Mouse (Mus musculus): ENCODE data around the gene Slc24a2. TPM values are rescaled to one million over a fixed set of nuclear protein-coding genes. Genes with fewer than 3 reads are reported as not detected.

Slc24a2 gene
- polyA plus RNA-seq (2012; rRNA removed) = not detected in 2 replicates

DNA sequence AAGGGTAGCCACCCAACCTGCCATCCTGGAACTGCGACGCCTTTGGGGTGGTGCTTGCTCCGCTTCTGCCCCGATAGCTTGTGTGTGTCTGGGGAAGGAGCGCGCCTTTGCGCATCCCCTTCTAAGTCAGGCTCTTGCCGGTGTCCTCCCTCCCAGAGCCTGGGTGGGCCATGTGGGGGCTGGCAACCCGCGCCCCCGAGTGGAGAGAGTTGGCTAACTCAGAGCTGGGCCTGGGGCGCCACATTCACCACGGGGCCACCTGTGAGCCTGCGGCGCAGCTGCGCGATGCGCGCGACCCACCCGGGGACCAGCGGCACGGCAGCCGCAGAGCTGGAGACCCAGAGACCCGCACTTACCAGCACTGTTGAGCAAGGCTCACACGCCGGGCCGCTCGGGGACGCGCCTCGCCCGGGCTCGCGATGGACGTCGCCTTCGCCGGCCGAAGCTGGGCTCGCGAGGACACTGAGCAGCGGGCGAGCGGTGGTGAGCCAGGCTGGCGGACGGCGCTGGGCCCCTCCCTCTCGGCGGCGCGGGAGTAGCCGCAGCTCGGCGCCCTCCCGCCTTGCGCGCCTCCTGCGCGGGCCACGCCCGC lies at the start of gene Slc24a2:
Slc24a2 (minus strand) TSS at position 518 of the 592 bp plus-strand sequence.
- TF ChIP-seq CTCF (IDR thresholded peaks at IDR 0.05; ENCODE audit: extremely low read depth, insufficient read length, insufficient replicate concordance, low read depth, low read length) = no peak
- TF ChIP-seq POLR2A (IDR thresholded peaks at IDR 0.05; ENCODE audit: low read depth, low read length) = no peak
- Histone ChIP-seq H3K36me3 (ENCODE audit: control insufficient read depth, insufficient read depth, low read length) (no peaks in the 10 kb centered on the region), H3K27ac (ENCODE audit: insufficient read depth, low read depth, low read length) (no peak within 1 kb of the TSS), H3K27me3 (ENCODE audit: control insufficient read depth, insufficient read depth, low read length) (no peaks in the 10 kb centered on the region; the same call in 1 of the 2 replicates), H3K4me1 (ENCODE audit: control insufficient read depth, insufficient read depth, insufficient read length, low read length) (peaks cover 5% of the 10 kb centered on the region; the same call in 1 of the 2 replicates), H3K4me3 (ENCODE audit: low read depth, low read length) (peak within 1 kb of the TSS; percentile 44)
- 1% methylated on average over 62 of the region's 62 CpGs for WGBS

GRCm38 (mm10) chr4:87274825-87275224 lies 44.5 kb upstream of the Slc24a2 start:
- Histone ChIP-seq H3K27me3 (ENCODE audit: control insufficient read depth, insufficient read depth, low read length) (no peaks in the 10 kb centered on the region), H3K4me1 (ENCODE audit: control insufficient read depth, insufficient read depth, insufficient read length, low read length) (no peaks in the 10 kb centered on the region), H3K27ac (ENCODE audit: insufficient read depth, low read depth, low read length) (no peak overlapping the region), H3K36me3 (ENCODE audit: control insufficient read depth, insufficient read depth, low read length) (no peaks in the 10 kb centered on the region), H3K4me3 (ENCODE audit: low read depth, low read length) (no peak overlapping the region)
- WGBS = 8% methylated on average over 1 of the region's 1 CpGs
- TF ChIP-seq POLR2A (IDR thresholded peaks at IDR 0.05; ENCODE audit: low read depth, low read length) (no peak), CTCF (IDR thresholded peaks at IDR 0.05; ENCODE audit: extremely low read depth, insufficient read length, insufficient replicate concordance, low read depth, low read length) (no peak)

DNA sequence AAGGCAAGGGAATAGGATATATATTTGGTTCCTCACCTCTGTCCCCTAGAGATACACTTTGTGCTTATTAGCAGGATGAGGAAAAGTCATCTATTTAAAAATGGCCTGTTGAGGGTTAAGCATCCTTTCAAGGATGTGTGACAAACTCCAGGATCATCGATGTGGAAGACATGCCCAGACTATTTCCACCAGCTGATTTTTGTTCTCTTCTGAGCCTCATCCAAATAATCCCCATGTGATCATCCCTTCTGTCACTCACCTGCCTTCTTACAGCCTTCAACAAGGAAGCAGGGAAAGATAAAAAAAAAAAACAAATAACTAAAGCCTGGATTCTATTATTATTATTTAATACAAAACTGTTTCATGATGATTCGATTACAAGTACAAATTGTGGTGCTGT lies 44.0 kb upstream of the Slc24a2 start:
- Histone ChIP-seq H3K27ac (ENCODE audit: insufficient read depth, low read depth, low read length) (no peak overlapping the region), H3K36me3 (ENCODE audit: control insufficient read depth, insufficient read depth, low read length) (no peaks in the 10 kb centered on the region), H3K4me1 (ENCODE audit: control insufficient read depth, insufficient read depth, insufficient read length, low read length) (no peaks in the 10 kb centered on the region), H3K27me3 (ENCODE audit: control insufficient read depth, insufficient read depth, low read length) (no peaks in the 10 kb centered on the region), H3K4me3 (ENCODE audit: low read depth, low read length) (no peak overlapping the region)
- no peak for TF ChIP-seq CTCF (IDR thresholded peaks at IDR 0.05; ENCODE audit: extremely low read depth, insufficient read length, insufficient replicate concordance, low read depth, low read length)
- no peak for TF ChIP-seq POLR2A (IDR thresholded peaks at IDR 0.05; ENCODE audit: low read depth, low read length)
- 84% methylated on average over 2 of the region's 2 CpGs for WGBS

GRCm38 (mm10) chr4:87273476-87273875 lies 43.2 kb upstream of the Slc24a2 start:
- TF ChIP-seq CTCF (IDR thresholded peaks at IDR 0.05; ENCODE audit: extremely low read depth, insufficient read length, insufficient replicate concordance, low read depth, low read length) = no peak
- TF ChIP-seq POLR2A (IDR thresholded peaks at IDR 0.05; ENCODE audit: low read depth, low read length) = no peak
- WGBS = 94% methylated on average over 3 of the region's 3 CpGs
- Histone ChIP-seq H3K36me3 (ENCODE audit: control insufficient read depth, insufficient read depth, low read length) (no peaks in the 10 kb centered on the region), H3K4me3 (ENCODE audit: low read depth, low read length) (no peak overlapping the region), H3K4me1 (ENCODE audit: control insufficient read depth, insufficient read depth, insufficient read length, low read length) (no peaks in the 10 kb centered on the region), H3K27ac (ENCODE audit: insufficient read depth, low read depth, low read length) (no peak overlapping the region), H3K27me3 (ENCODE audit: control insufficient read depth, insufficient read depth, low read length) (no peaks in the 10 kb centered on the region)

GRCm38 (mm10) chr4:87229224-87229959 lies 885 bp downstream of the Slc24a2 start:
- Histone ChIP-seq H3K4me3 (ENCODE audit: low read depth, low read length) (peak overlapping the region; percentile 20; the same call in 1 of the 2 replicates), H3K4me1 (ENCODE audit: control insufficient read depth, insufficient read depth, insufficient read length, low read length) (peaks cover 5% of the 10 kb centered on the region; the same call in 1 of the 2 replicates), H3K27ac (ENCODE audit: insufficient read depth, low read depth, low read length) (no peak overlapping the region), H3K27me3 (ENCODE audit: control insufficient read depth, insufficient read depth, low read length) (no peaks in the 10 kb centered on the region; the same call in 1 of the 2 replicates), H3K36me3 (ENCODE audit: control insufficient read depth, insufficient read depth, low read length) (no peaks in the 10 kb centered on the region)
- TF ChIP-seq POLR2A (IDR thresholded peaks at IDR 0.05; ENCODE audit: low read depth, low read length) (no peak), CTCF (IDR thresholded peaks at IDR 0.05; ENCODE audit: extremely low read depth, insufficient read length, insufficient replicate concordance, low read depth, low read length) (no peak)
- 15% methylated on average over 14 of the region's 14 CpGs for WGBS

DNA sequence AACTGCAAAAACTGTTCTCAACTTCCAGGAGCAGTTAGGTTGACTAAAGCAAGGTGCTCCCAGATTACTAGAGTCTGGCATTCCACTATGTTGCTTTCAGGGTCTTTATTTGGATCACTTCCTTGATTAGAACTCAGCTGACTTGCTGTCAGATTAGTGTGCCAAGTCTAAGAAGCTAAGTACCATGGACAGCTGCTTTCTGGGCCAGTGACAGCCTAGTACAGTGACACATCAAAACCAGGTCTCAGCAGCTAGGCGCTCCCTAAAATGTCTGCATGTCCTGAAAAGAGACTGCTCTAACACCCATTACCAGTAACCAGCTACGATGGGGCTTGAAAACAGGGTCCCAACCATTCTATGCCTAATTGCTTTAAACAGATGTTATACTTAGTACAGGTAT lies 8.7 kb downstream of the Slc24a2 start:
- Histone ChIP-seq H3K4me3 (ENCODE audit: low read depth, low read length) (no peak overlapping the region), H3K36me3 (ENCODE audit: control insufficient read depth, insufficient read depth, low read length) (no peaks in the 10 kb centered on the region), H3K27me3 (ENCODE audit: control insufficient read depth, insufficient read depth, low read length) (no peaks in the 10 kb centered on the region), H3K4me1 (ENCODE audit: control insufficient read depth, insufficient read depth, insufficient read length, low read length) (no peaks in the 10 kb centered on the region), H3K27ac (ENCODE audit: insufficient read depth, low read depth, low read length) (no peak overlapping the region)
- 40% methylated on average over 2 of the region's 2 CpGs for WGBS
- TF ChIP-seq CTCF (IDR thresholded peaks at IDR 0.05; ENCODE audit: extremely low read depth, insufficient read length, insufficient replicate concordance, low read depth, low read length) (no peak), POLR2A (IDR thresholded peaks at IDR 0.05; ENCODE audit: low read depth, low read length) (no peak)

DNA sequence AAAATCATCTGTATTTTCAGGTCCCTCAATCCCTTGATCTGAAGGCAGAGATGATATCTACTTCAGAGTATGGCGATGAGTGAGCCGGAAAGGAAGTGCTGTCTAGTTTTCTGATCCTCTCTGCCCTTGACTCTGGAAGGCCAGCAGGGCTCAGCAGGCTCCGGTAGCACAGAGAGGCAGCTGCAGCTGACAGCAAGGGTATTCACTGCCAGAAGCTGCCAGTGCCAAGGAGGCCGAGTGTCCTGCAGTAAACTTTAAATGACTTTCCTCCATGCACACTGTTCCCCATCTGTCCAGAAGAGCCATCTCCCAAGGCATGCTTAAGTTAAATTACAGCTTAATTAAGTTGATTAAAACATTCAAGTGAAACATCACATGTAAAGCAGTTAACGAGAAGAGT lies 12.1 kb downstream of the Slc24a2 start:
- no peaks in the 10 kb centered on the region for H3K36me3 ChIP-seq (ENCODE audit: control insufficient read depth, insufficient read depth, low read length)
- WGBS = 71% methylated on average over 5 of the region's 5 CpGs
- H3K4me3 ChIP-seq (ENCODE audit: low read depth, low read length) = no peak overlapping the region
- TF ChIP-seq CTCF (IDR thresholded peaks at IDR 0.05; ENCODE audit: extremely low read depth, insufficient read length, insufficient replicate concordance, low read depth, low read length) (no peak), POLR2A (IDR thresholded peaks at IDR 0.05; ENCODE audit: low read depth, low read length) (no peak)
- H3K4me1 ChIP-seq (ENCODE audit: control insufficient read depth, insufficient read depth, insufficient read length, low read length) = no peaks in the 10 kb centered on the region
- no peaks in the 10 kb centered on the region for H3K27me3 ChIP-seq (ENCODE audit: control insufficient read depth, insufficient read depth, low read length)
- no peak overlapping the region for H3K27ac ChIP-seq (ENCODE audit: insufficient read depth, low read depth, low read length)
